Mouse (Mus musculus) neural tube, embryonic 15.5 days (tissue): ENCODE results near the gene Chst11. TPM values are rescaled to one million over a fixed set of nuclear protein-coding genes. Genes with fewer than 3 reads are reported as not detected.

Experiments used
- ATAC-seq: fragments of 200-750 bp; cut with Nextera tagmentation; 2 replicates; pipeline ENCODE4 v1.8.0; 2017; ENCODE audit warnings: mild to moderate bottlenecking, moderate TSS enrichment, moderate library complexity; ENCODE audit not compliant: low FRiP score
- H3K27ac ChIP-seq: fragments of 300-500 bp; sonication (generic); replicated peaks from 2 replicates; pipeline ENCODE4 v1.5.1; 2015; ENCODE audit warnings: mild to moderate bottlenecking, inconsistent platforms
- H3K27me3 ChIP-seq: fragments of 300-500 bp; sonication (generic); replicated peaks from 2 replicates; pipeline ENCODE4 v1.6.1; 2015; ENCODE audit warnings: inconsistent platforms
- H3K36me3 ChIP-seq: fragments of 300-500 bp; sonication (generic); 2 replicates; pipeline ENCODE4 v1.6.1; 2015; ENCODE audit warnings: inconsistent platforms
- H3K4me1 ChIP-seq: fragments of 300-500 bp; sonication (generic); 2 replicates; pipeline ENCODE4 v1.6.1; 2015; ENCODE audit warnings: inconsistent platforms
- H3K4me2 ChIP-seq: fragments of 300-500 bp; sonication (generic); 2 replicates; pipeline ENCODE4 v1.6.1; 2015; ENCODE audit warnings: inconsistent platforms, mild to moderate bottlenecking, moderate library complexity
- H3K4me3 ChIP-seq: fragments of 300-500 bp; sonication (generic); replicated peaks from 2 replicates; pipeline ENCODE4 v1.5.1; 2015; ENCODE audit warnings: mild to moderate bottlenecking, inconsistent platforms
- H3K9ac ChIP-seq: fragments of 300-500 bp; sonication (generic); replicated peaks from 2 replicates; pipeline ENCODE4 v1.6.1; 2015; ENCODE audit warnings: mild to moderate bottlenecking, inconsistent platforms
- H3K9me3 ChIP-seq: fragments of 300-500 bp; sonication (generic); replicated peaks from 2 replicates; pipeline ENCODE4 v1.6.1; 2016; ENCODE audit warnings: inconsistent platforms
- WGBS: fragments of 180-500 bp; shearing (Covaris S2); methylation state at CpG from one replicate; pipeline ENCODE4 v1.1.7; 2015; ENCODE audit warnings: mixed read lengths; 5-methylcytosine and 5-hydroxymethylcytosine counted together
- polyA plus RNA-seq: library from polyadenylated mRNA; unstranded; fragments of >200 nt; fragmentation: Nextera tagmentation; extraction: Ambion mirVana; gene quantifications from 2 replicates; pipeline ENCODE4 v1.2.1, GENCODE M21; 2015

Gene Chst11
- polyA plus RNA-seq, 1 experiment from 2014 or later = 4.1 TPM

DNA sequence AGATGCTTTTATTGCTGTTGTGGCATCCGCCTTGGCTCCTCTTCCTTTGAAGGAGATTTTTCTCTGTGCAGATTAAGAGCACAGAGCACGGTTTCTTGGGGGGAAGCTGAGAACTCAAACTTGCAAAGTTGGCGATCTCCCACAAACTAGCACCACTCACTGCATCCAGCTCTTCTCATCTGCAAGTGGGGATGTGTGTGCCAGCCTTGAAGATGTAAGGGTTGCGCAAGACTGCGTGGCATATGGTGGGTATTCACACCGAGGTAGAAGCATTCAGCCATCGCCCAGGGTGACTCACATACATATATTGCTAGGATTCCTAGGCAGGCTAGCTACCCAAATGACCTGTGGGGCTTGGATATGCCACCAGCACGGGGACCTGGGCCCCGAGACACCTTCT, 52.9 kb downstream of the Chst11 start:
- Histone ChIP-seq H3K4me3 (no peak overlapping the region), H3K36me3 (no peaks in the 10 kb centered on the region), H3K27ac (no peak overlapping the region), H3K27me3 (no peaks in the 10 kb centered on the region), H3K4me1 (peaks cover 25% of the 10 kb centered on the region), H3K4me2 (no peak overlapping the region), H3K9me3 (no peaks in the 10 kb centered on the region), H3K9ac (no peak overlapping the region)
- WGBS = 92% methylated on average over 9 of the region's 9 CpGs
- ATAC-seq = no peak

DNA sequence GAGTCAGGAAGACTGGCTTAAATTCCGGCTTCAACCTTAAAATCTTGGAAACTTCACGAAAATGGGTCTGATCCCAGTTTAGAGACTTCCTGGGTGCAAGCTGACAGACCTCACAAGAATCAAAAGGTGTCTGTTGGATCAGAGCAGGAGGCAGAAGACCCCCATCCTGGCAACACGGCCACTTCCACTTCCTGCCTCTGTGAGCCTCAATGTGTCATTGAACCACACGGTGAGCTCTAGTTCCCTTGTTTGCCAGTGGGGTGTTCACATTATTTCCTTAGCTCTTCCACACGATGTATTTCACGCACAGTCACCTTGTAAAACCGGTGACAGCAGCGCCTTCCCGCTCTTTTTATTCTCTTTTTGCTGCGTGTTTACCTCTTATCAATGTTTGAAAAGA, 54.1 kb downstream of the Chst11 start:
- H3K9ac ChIP-seq = no peak overlapping the region
- H3K4me3 ChIP-seq = no peak overlapping the region
- H3K27ac ChIP-seq = no peak overlapping the region
- H3K9me3 ChIP-seq = no peaks in the 10 kb centered on the region
- H3K4me2 ChIP-seq = no peak overlapping the region
- H3K36me3 ChIP-seq = no peaks in the 10 kb centered on the region
- no peaks in the 10 kb centered on the region for H3K27me3 ChIP-seq
- peaks cover 32% of the 10 kb centered on the region for H3K4me1 ChIP-seq
- ATAC-seq = no peak
- WGBS = 77% methylated on average over 10 of the region's 10 CpGs

DNA sequence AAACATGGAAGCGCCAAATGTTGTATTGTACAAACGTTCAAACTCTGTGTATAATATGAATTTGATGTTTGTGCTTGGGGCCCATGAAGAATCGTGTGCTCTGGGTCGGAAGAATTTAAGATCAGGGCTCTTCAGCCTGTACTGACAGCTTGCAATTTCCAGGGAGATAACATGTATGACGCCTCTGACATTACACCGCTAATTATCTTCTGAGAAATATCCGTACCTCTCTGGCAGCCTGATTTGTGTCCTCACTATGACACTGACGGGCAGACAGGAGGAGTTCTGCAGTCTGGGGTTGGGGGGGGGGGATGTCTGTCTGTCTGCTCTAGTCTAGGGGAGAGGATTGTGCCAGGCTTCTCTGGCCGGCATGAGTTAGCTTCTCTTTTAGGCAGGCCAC, 56.6 kb downstream of the Chst11 start:
- Histone ChIP-seq H3K4me1 (peaks cover 28% of the 10 kb centered on the region), H3K27me3 (no peaks in the 10 kb centered on the region), H3K9ac (no peak overlapping the region), H3K36me3 (no peaks in the 10 kb centered on the region), H3K4me2 (no peak overlapping the region), H3K4me3 (no peak overlapping the region), H3K27ac (no peak overlapping the region), H3K9me3 (no peaks in the 10 kb centered on the region)
- no peak for ATAC-seq
- WGBS = 54% methylated on average over 9 of the region's 9 CpGs

DNA sequence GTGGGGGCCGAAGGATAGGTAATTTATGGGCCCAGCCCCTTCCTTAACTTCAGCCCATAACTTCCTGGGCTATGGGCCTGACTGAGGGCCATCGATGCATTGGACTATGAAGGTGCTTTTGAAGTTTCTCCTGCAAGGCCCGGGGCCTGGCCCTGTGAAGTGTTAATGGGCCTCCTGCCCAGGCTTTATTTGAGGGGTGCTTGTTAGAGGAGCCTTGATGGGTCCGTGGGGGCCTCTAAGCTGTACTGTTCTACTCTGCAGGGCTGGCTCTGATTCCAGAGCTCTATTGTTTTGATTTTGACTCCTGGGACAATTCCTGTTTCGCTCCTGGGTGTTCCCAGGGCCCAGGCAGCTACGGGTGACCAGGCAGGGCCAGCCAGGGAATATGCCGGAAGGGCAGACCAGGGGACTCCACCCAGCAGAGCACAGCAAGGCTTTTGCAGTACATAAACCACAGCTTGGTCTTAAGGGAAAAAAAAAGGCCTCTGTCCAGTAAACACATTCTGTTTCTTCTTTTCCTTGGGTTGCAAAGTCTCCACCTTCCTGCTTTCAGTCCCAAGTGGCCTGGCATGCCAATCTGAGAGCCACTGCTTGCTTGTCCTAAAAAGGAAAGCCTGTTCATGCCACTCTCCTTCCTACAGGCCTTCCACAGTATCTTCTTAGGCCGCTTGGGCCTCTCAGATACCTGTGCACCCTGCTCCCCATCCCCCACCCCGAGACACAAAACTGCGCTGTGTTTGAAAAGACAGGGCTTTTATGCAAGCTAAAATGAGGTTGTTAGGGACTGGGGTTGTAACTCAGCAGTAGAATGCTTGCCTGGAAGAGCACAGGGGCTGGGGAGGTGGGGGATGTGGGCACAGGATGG, 57.5 kb downstream of the Chst11 start:
- Histone ChIP-seq H3K9me3 (no peaks in the 10 kb centered on the region), H3K4me1 (peaks cover 20% of the 10 kb centered on the region), H3K4me2 (no peak overlapping the region), H3K4me3 (no peak overlapping the region), H3K27me3 (no peaks in the 10 kb centered on the region), H3K27ac (peak overlapping the region; percentile 63), H3K36me3 (no peaks in the 10 kb centered on the region), H3K9ac (0 out of 2 replicates have a peak overlapping the region, but pooled peaks have one; percentile 10)
- ATAC-seq = no peak
- 15% methylated on average over 10 of the region's 10 CpGs for WGBS

DNA sequence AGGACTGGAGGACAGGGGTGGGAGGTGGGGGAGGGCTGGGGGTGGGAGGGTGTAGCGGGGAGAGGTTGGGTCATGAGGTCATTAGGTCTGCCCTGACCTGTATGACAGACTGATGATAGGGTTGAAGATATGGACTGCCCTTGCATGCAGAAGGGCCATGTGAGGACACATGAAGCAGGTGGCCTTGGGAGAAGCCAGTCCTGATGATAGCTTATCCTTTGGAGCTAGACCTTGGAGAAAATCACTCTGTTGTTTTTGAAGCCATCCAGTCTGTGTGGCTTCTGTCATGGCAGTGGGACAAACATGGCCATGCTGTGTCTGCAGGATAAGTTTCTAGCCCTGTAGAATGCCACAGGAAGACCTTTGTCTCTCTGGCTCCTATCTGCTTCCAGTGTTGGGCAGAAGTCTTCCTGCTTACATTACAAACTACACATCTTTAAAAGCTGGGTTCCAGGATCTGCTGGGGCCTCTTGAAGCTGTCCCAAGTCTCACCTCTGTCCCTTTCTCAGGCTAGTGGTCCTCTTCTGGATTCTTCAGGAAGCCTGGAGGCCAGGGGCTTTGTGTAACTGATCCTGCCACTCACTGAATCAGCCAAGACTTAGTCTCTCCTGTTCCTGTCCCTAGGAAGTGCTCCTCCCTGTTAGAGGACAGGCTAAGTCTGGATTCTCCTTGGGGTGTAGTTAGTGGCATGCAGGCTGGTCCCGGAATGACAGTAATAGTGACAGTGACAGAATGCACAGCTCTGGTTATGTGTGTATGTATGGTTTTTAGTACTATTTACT, 58.4 kb downstream of the Chst11 start:
- Histone ChIP-seq H3K27ac (peak overlapping the region; percentile 9; the same call in 1 of the 2 replicates), H3K4me2 (no peak overlapping the region), H3K4me1 (peaks cover 27% of the 10 kb centered on the region), H3K27me3 (no peaks in the 10 kb centered on the region), H3K36me3 (no peaks in the 10 kb centered on the region), H3K9ac (no peak overlapping the region), H3K4me3 (no peak overlapping the region), H3K9me3 (no peaks in the 10 kb centered on the region)
- ATAC-seq = no peak
- WGBS = 56% methylated on average over 2 of the region's 2 CpGs

DNA sequence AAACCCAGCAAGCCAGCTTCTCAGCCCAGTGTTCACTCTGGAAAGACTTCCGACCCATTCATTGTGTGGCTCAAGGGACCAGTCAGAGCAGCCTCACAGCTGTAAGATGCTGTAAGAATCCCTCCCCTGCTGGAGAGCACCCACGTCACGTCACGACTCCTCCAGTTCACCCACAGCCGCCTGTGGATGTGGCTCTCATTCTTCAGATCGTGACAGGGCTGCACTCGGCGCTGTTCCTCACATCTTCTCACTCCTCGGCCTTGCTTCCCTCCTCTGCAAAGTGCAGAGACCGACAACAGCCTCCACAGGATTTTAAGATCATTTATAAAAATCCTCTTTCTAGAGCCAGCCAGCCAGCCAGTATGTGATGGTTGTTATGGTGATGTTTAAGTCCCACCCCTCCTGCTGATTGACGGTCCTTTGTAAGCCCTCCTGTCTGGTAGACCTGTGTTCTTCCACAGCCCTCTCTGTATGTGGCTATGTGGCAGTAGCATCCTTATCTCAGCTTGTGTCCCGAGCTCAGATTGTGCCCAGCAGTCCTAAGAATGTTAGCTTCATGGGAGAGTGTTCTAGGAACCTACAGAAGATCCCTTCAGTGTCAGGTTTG, 64.0 kb downstream of the Chst11 start:
- Histone ChIP-seq H3K4me2 (0 out of 2 replicates have a peak overlapping the region, but pooled peaks have one; percentile 11), H3K36me3 (no peaks in the 10 kb centered on the region), H3K27ac (peak overlapping the region; percentile 71), H3K27me3 (no peaks in the 10 kb centered on the region), H3K9ac (no peak overlapping the region), H3K4me1 (peaks cover 23% of the 10 kb centered on the region), H3K9me3 (no peaks in the 10 kb centered on the region), H3K4me3 (no peak overlapping the region)
- ATAC-seq = peak; percentile 80
- 44% methylated on average over 12 of the region's 12 CpGs for WGBS

DNA sequence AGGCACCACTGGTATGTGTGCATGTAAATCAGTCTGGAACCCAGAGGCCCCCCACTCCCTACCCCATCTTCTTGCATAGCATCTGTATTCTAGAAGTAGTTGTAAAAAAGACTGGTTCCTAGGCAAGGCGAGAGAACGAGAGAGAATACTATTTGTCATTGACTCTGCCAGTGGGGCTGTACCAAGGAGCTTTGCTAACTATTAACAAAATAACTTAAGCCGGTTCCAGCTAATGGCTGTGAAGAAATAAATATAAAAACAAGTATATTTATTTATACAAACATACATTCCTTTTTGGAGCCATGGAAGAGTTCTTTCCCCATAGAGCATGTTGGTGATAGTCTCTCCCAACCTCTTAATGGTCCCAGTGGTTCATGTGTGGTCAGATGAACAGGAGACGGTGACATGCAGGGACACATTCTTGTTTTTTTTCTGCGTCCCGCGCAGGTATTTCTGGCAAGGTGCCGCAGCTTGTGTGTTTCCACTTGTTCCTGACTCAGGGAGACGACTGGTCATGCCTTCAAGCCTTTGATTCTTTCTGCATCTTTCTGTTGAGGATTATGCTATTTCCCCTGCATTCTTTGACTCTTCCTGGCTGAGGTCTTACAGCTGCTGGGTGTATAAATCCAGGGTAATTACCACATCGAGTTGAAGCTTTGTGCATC, 68.7 kb downstream of the Chst11 start:
- Histone ChIP-seq H3K27ac (no peak overlapping the region), H3K4me1 (peaks cover 20% of the 10 kb centered on the region), H3K9me3 (no peaks in the 10 kb centered on the region), H3K9ac (no peak overlapping the region), H3K4me2 (no peak overlapping the region), H3K27me3 (no peaks in the 10 kb centered on the region), H3K36me3 (no peaks in the 10 kb centered on the region), H3K4me3 (no peak overlapping the region)
- WGBS = 87% methylated on average over 10 of the region's 10 CpGs
- no peak for ATAC-seq

DNA sequence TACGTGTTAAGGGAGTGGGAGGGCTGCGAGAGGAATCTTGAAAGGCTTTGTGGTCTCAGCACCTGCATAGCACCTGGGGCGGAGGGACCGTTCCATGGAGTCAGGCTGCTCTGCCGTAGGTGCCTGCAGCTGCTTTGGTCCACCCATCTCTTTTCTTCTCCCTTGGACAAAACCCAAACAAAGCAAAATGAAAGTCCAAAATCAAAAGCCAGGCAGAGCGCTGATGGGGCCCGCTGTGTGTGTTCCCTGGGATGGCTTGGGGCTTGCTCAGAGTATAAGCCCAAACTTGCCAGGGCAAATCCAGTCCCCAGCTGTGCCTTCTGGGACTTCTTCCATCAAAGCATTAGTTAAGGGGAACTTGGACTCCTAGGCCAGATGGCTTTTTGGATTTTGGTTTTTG, 71.0 kb downstream of the Chst11 start:
- Histone ChIP-seq H3K4me2 (no peak overlapping the region), H3K4me1 (peaks cover 26% of the 10 kb centered on the region), H3K9ac (no peak overlapping the region), H3K27me3 (no peaks in the 10 kb centered on the region), H3K9me3 (no peaks in the 10 kb centered on the region), H3K4me3 (no peak overlapping the region), H3K27ac (no peak overlapping the region), H3K36me3 (no peaks in the 10 kb centered on the region)
- no peak for ATAC-seq
- WGBS = 79% methylated on average over 7 of the region's 7 CpGs

DNA sequence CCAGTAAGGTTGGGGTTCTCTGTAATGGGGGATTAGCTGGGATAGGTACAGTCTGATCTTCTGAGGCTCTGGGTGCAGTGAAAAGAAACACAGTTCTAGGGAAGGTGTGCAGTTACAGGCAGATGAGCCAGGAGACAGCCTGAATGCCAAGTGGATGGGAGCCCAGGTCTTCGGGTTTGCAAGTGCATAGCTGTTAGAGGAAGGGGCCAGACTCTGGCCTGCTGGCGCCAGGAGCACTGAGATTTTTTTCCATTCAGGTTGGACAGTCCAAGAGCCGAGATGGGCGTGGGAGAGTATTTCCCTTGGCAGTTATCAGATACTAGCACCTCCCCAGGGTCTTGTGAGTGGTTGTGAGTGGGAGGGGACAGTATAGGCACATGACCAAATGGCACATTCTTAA, 71.6 kb downstream of the Chst11 start:
- no peaks in the 10 kb centered on the region for H3K36me3 ChIP-seq
- H3K27me3 ChIP-seq = no peaks in the 10 kb centered on the region
- ATAC-seq = no peak
- no peak overlapping the region for H3K4me3 ChIP-seq
- WGBS = 85% methylated on average over 4 of the region's 4 CpGs
- peaks cover 23% of the 10 kb centered on the region for H3K4me1 ChIP-seq
- H3K27ac ChIP-seq = no peak overlapping the region
- H3K9me3 ChIP-seq = no peaks in the 10 kb centered on the region
- H3K9ac ChIP-seq = no peak overlapping the region
- H3K4me2 ChIP-seq = no peak overlapping the region

DNA sequence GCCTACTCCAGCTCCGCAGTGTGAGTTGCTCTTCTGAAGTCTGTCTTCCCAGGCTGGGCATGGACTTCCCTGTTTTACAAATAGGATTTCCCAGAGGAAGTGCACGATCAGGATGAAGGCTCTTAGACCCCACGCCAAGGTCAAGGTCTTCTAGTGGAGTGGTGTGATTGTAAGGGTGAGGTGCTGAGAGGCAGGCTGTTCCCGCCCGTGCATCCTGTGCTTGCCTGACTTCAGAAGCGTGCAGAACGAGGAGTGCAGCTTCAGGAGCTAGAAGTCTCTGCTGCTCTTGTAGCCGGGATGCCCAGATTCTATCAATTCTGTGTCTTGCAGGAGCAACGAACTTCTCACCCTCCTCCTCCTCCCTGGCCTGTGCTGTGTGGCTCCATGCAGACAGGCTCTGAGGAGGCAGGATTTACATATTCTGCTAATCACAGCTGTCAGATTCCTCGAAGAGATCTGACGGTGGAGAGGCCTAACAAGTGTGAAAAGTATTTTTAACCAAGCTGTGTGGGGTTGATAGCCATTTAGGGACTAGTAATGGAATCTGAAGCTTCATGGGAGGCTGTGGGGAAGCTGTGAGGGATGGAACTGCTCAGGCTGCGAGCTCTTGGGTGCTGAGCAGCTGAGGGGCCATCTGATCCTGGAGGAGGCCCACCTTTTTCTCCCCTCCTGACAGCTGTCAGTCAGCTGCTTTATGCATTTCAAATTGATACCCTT, 74.9 kb downstream of the Chst11 start:
- Histone ChIP-seq H3K9ac (no peak overlapping the region), H3K27me3 (no peaks in the 10 kb centered on the region), H3K4me2 (no peak overlapping the region), H3K36me3 (no peaks in the 10 kb centered on the region), H3K4me1 (peaks cover 27% of the 10 kb centered on the region), H3K9me3 (no peaks in the 10 kb centered on the region), H3K27ac (no peak overlapping the region), H3K4me3 (no peak overlapping the region)
- 53% methylated on average over 12 of the region's 12 CpGs for WGBS
- ATAC-seq = no peak

DNA sequence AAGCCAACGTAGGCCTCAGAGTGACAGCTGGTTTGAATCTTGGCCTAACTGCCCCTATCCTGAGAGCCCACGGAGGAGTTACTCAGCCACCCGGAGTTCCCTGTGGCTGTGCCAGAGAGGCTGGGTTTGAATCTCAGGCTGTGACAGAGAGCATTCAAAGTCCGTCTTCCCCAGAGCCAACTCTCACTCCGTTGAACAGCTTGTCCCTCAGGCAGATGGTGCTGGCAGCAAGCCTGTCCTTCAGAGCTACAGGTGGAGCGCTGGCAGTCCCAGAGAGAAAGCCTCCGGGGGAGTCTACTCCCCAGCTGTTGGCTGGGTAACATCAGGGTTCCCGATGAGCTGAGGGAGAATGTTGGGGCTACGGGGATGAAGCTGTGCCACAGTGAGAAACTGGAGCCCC, 77.0 kb downstream of the Chst11 start:
- Histone ChIP-seq H3K27me3 (no peaks in the 10 kb centered on the region), H3K4me3 (no peak overlapping the region), H3K27ac (no peak overlapping the region), H3K9ac (no peak overlapping the region), H3K36me3 (no peaks in the 10 kb centered on the region), H3K4me2 (no peak overlapping the region), H3K9me3 (no peaks in the 10 kb centered on the region), H3K4me1 (peaks cover 33% of the 10 kb centered on the region)
- WGBS = 64% methylated on average over 9 of the region's 9 CpGs
- ATAC-seq = no peak
